Mouse (Mus musculus) thymus, adult 2 months (tissue): Measurements from ENCODE around the gene Taf5.

Experiments used
- CTCF ChIP-seq: fragments of 200-500 bp; IDR thresholded peaks from 2 replicates; pipeline ENCODE4 v1.5.1; 2012; ENCODE audit warnings: mild to moderate bottlenecking, control low read depth, low read length, moderate library complexity, borderline replicate concordance; ENCODE audit not compliant: control insufficient read depth, poor library complexity, insufficient read depth; ENCODE audit errors: extremely low read depth
- POLR2A ChIP-seq: fragments of 200-500 bp; IDR thresholded peaks from 2 replicates; pipeline ENCODE4 v1.6.1; 2012; ENCODE audit warnings: mild to moderate bottlenecking, low read length, control low read depth, moderate library complexity; ENCODE audit not compliant: control insufficient read depth, poor library complexity, insufficient read depth; ENCODE audit errors: extremely low read depth

DNA sequence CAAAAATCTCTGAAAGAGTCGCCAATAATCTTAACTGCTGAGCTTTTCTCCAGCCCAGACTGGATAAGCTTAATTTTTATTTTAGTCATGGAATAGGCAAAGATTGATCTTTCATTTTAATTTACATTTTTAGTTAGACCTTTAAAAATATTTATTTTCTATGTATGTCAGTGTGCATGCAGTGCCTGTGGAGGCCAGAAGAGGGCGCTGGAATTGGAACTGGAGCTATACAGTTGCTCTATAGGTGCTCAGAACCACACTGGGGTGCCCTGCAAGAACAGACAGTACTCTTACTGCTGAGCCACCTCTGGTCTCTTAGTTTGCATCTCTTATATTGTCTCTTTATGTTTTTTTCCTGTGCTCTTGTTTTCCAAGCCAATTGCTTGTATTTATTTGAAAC, 55.3 kb downstream of the Taf5 start:
- no peak for TF ChIP-seq CTCF
- no peak for TF ChIP-seq POLR2A
